Mouse (Mus musculus): ENCODE measurements around the gene Rmi2. TPM values are rescaled to one million over a fixed set of nuclear protein-coding genes. Genes with fewer than 3 reads are reported as not detected.

Gene Rmi2
- total RNA-seq (2023), result 7.3 TPM

DNA sequence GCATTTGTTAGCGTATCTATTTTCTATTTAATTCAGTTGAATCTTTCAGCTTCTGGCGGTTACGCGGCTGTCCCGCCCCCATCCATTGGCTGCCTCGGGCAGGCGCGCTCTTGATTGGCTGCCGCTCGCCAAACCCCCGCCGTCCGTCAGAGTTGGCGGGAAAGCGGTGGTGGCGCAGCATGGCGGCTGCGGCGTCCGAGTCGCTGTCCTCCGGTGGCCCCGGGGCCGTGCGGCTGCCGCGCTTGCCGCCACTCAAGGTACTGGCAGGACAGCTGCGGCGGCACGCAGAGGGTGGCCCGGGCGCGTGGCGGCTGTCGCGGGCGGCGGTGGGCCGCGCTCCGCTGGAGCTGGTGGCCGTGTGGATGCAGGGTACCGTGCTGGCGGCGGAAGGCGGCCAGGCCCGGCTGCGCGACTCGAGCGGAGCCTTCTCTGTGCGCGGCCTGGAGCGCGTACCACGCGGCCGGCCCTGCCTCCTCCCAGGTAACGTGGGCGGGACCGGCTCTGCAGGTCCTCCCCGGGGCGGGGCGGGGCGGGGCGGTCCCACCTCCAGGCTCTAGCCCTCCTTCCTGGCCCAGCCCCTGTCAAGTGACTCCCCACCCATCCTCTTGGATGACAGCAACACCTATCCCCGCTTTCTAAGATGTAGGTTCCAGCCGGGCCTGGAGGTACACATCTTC, at the start of gene Rmi2:
Rmi2 (plus strand) TSS at position 149 of the 677 bp plus-strand sequence.

DNA sequence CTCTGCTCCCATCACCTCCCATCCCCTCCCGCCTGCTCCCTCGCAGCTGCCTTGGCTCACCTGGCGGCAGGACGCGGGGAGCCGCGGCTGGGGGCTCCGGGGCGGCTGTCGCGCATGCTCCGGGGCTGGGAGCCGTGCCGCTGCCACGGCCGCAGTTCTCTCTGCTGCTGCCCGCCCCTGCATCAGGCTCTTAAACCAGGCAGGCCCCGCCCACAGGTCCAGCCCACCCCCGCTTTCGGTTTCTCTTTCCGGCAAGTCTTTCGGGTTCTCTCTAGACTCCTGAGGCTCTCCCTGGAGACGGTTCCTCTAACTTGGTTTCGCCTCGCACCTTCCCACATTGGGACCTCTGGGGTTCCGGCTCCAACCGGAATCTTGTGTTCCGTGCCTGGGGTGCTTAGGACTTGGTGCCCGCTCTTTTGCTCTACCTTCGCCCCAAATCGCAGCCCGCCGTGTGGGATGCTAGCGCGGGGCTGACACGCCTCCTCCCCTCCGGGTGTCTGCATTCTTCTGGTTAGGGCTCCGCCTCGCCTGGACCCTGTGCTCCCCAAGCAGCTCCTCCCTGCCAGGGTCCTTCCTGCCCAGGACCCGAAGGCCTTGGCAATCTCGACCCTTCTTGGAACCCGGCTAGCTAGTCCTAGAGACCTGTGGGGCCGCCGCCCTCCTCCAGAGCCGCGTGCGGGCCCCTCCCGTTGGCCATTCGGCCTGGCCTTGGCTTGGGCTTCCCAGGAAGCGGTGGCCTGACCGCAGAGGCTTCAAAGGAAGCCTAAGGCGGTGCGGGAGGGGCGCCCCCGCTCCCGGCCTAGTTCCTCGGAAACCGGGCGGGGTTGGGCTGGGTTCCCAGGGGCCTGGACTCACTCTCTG, 49.3 kb upstream of the Rmi2 start, which contains the start of gene Socs1:
Socs1 (minus strand) TSS at position 166 of the 861 bp plus-strand sequence.

DNA sequence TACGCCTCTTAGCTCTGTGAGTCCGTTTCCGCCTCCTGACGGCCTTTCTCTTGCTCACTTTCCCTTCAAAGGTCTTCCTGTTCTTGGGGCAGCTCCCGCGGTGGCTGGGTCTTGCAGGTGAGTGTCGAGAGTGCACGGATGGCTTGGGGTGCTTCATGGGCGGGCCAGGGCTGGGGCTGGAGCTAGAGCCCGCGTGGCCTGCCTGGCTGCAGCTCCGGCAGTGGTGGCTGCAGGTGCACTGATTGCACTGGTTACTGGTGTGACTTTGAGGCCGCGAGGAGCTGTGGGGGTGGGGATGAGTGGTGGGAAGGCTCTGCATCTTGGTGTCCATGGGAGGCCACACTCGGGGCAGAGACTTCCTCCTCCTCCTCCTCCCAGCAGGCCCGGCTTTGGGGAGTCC, 46.6 kb upstream of the Rmi2 start, which contains the start of gene Tnp2:
Tnp2 (minus strand) TSS at position 390 of the 400 bp plus-strand sequence.

DNA sequence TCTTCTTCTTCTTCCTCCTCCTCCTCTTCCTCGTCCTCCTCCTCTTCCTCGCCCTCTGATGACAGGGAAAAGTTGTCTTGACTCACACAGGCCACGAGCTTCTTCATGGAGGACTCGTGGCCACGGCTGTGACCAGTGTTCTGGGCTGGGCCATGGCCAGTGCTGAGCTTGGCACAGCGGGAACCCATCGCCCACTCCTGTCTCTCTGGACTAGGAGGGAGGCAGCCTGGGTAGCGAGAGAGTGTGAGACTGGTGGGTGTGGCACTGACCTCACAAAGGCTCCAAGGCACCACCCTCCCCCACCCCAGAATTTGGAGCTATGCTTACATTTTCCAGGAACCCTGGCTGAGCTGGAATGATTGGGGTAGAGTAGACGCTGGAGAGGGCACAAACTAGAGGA, 44.2 kb upstream of the Rmi2 start, which contains the start of gene Prm3:
Prm3 (minus strand) TSS at position 213 of the 400 bp plus-strand sequence.

DNA sequence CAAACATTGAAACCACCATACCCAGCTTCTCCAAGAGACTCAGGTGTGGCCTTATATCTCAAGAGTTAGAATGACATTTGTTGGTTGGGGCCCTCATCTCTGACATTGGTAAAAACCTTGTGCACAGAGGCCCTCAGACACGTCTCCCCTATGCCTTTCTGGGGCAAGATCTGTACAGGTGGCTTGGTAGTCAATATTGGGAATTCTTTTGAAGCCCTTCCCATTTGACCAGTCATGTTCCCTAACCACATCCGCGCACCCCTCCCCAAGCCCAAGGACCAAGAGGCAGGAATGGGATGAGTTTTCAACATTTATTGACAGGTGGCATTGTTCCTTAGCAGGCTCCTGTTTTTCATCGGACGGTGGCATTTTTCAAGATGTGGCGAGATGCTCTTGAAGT, 38.8 kb upstream of the Rmi2 start, which contains the start of gene Prm2:
Prm2 (minus strand) TSS at position 101 of the 400 bp plus-strand sequence.

DNA sequence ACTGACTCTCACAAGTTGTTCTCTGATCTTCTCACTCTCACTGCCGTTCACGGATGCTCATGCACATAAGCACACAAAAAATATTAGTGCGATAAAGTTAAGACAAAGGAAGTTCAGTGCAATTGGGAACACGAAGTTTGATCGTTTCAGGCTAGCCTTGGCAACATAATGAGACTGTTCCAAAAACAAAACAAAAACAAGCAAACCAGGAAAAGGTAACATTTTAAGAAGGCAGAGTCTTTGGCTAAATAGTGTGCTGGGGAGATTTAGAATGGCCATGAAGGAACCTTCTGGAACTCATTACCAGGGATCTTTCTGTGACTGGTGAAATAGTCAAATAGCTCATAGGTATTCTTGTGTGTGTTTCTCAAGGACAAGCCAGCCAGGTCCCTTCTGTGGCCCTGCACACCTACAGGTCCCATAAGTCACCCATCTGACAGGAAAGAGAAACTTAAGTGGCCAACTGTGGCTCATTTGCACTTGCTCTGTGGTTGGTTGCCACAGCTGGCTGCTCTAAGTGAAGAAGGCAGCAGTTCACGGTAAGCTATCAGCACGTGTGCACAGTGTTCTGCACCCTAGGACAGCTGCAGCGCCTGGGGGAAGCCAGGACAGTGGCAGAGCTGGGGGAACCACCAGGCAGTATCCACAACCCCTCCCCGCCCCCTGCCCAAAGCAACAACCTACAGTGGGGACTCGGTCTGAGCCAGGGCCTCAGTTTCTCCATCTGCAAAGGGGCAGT, 28.9 kb upstream of the Rmi2 start, which contains the start of gene Prm1:
Prm1 (minus strand) TSS at position 51 of the 739 bp plus-strand sequence.

DNA sequence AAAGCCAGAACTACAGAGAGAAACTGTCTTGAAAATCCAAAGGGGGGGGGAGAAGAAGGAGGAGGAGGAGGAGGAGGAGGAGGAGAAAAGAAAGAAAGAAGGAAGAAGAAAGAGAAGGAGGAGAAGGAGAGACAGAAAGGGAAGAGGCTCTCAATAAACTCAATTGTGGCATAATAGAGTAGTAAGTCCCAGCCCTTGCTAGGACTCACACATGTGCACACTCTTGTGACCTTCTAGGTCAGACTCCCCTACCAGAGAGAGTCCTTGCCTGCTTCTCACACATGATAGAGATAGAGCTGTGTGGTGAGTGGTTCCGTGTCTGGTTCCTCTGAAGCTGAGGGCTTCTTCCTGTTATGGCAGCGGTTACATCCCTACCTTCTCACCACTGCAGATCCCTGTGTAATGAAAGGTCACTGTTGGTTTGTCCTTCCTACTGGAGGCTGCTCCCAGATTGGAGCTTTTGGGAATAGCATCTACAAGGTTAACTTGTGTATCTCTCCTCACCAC, 21.9 kb upstream of the Rmi2 start, which contains the start of gene Gm11172:
Gm11172 (plus strand) TSS at position 51 of the 507 bp plus-strand sequence.

Other genes with a start within 250 kb of the Rmi2 start
- 23.9 TPM for gene Socs1, start 49.5 kb upstream of the Rmi2 start, total RNA-seq (2023)
- gene Tnp2, start 46.4 kb upstream of the Rmi2 start, total RNA-seq (2023), result not detected
- not detected for gene Prm3, start 44.1 kb upstream of the Rmi2 start, total RNA-seq (2023)
- not detected for gene Prm2, start 38.9 kb upstream of the Rmi2 start, total RNA-seq (2023)
- not detected for gene Prm1, start 29.2 kb upstream of the Rmi2 start, total RNA-seq (2023)
- gene Gm11172, start 22.1 kb upstream of the Rmi2 start, total RNA-seq (2023), result not detected
- 18.1 TPM for gene Snn, start 225.9 kb downstream of the Rmi2 start, total RNA-seq (2023)
- gene Litaf, start 231.1 kb downstream of the Rmi2 start, total RNA-seq (2023), result 16.5 TPM